Mouse (Mus musculus) lung, embryonic 15.5 days (tissue): ENCODE results near the gene Cd9. TPM values are rescaled to one million over a fixed set of nuclear protein-coding genes. Genes with fewer than 3 reads are reported as not detected.
A peak's percentile ranks its signal among the peaks of the same experiment; 100 is the strongest.

ENCODE experiments used
- ATAC-seq: fragments of 200-750 bp; cut with Nextera tagmentation; 2 replicates; pipeline ENCODE4 v1.8.0; 2017; ENCODE audit warnings: moderate number of reproducible peaks, borderline replicate concordance; ENCODE audit not compliant: low FRiP score, low TSS enrichment; ENCODE audit errors: extremely low read depth
- H3K27ac ChIP-seq: fragments of 300-500 bp; sonication (generic); 2 replicates; pipeline ENCODE4 v1.5.1; 2015; ENCODE audit warnings: moderate library complexity, mild to moderate bottlenecking, inconsistent platforms
- H3K27me3 ChIP-seq: fragments of 300-500 bp; sonication (generic); 2 replicates; pipeline ENCODE4 v1.6.1; 2015; ENCODE audit warnings: inconsistent platforms
- H3K36me3 ChIP-seq: fragments of 300-500 bp; sonication (generic); 2 replicates; pipeline ENCODE4 v1.6.1; 2015; ENCODE audit warnings: inconsistent platforms
- H3K4me1 ChIP-seq: fragments of 300-500 bp; sonication (generic); 2 replicates; pipeline ENCODE4 v1.6.1; 2015; ENCODE audit warnings: inconsistent platforms
- H3K4me2 ChIP-seq: fragments of 300-500 bp; sonication (generic); 2 replicates; pipeline ENCODE4 v1.6.1; 2015; ENCODE audit warnings: inconsistent platforms, mild to moderate bottlenecking, moderate library complexity
- H3K4me3 ChIP-seq: fragments of 300-500 bp; sonication (generic); 2 replicates; pipeline ENCODE4 v1.5.1; 2015; ENCODE audit warnings: mild to moderate bottlenecking, inconsistent platforms
- H3K9ac ChIP-seq: fragments of 300-500 bp; sonication (generic); 2 replicates; pipeline ENCODE4 v1.6.1; 2015; ENCODE audit warnings: inconsistent platforms
- H3K9me3 ChIP-seq: fragments of 300-500 bp; sonication (generic); 2 replicates; pipeline ENCODE4 v1.6.1; 2016; ENCODE audit warnings: inconsistent platforms
- WGBS: fragments of 180-500 bp; shearing (Covaris S2); methylation state at CpG from one replicate; pipeline ENCODE4 v1.1.7; 2015; 5-methylcytosine and 5-hydroxymethylcytosine counted together
- polyA plus RNA-seq: library from polyadenylated mRNA; unstranded; fragments of >200 nt; fragmentation: Nextera tagmentation; extraction: Ambion mirVana; gene quantifications from 2 replicates; pipeline ENCODE4 v1.2.1, GENCODE M21; 2015

The Cd9 gene
- polyA plus RNA-seq, 1 experiment from 2014 or later, result 250 TPM

DNA sequence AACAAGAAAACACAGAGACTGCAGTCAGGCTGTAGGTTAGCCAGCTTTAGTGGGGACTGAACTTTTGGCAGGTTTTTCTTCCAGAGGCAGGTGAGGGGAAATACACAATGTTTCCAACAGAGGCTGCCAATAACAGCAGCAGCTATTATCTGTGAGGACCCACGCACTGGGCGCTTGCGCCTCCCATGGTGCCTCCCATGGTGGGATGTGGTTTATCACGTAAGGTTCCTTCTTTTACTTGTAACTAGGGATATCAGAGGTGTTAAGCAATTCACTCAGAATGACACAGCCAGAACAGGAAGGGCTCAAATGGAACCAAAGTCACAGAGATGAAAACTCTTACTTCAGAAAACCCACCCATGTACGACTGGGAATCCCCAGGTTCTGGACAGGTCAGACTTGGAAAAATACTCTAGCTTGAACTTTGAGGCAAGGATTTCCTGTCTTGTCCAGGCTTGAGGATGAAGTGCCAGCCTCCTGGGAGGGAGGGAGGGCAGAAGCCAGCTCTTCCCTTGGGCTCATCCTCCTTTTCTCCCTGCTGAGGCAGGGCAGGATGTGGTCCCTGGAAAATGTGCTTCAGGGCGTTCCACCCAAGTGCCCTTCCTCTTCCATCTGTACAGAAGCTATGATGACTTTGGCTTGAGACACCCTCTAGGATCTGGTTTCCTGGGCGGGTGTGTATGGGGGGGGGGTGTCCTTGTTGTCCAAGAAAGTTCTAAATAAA is 12.8 kb downstream of the Cd9 start:
- H3K27me3 ChIP-seq, result no peaks in the 10 kb centered on the region

DNA sequence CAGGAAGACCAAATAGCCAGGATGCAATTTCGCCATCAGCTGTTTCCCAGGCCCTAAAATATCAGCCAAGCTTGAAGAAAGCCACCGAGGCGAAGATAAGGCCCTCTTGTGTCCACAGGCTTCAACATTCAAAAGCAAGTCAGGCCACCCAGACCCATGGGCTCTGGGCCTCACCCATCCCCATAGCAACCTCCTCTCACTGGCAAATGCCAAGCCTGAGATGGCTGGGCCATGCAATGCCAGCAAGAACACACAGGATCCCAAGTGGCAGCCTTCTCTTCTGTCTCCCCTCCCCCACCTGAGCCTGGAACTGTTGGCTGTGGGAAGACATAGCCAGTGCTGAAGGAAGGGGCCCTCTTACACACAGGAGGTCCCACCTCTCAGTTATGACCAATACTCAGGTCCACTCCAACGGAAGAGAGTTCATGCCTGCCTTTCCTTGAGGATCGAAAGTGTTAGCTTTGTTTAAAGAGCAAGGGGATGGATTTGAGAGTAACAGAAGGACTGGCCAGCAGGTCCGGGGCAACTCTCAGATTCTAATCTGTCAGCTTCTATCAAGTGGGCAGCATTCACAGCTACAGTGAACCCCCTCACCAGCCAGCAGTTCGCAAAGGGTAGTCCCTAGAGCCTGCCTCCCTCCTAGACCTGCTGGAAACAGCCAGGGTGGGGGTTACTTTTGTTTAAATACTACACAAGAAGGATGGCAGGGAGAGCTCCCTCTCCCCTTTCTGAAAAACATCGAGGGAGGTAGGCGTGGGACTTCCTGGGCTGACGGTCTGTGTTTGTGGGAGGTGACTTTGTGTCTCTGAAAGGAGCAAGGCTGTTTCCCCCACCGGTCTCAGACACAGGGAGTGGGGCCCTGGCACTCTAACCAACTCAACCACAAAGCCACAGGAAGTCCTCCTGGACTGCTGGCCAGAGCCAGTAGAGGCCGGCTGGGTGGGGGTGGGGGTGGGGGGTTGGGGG is 13.9 kb downstream of the Cd9 start:
- Histone ChIP-seq H3K9me3 (no peaks in the 10 kb centered on the region), H3K4me3 (no peak overlapping the region), H3K27me3 (no peaks in the 10 kb centered on the region), H3K27ac (peak overlapping the region; percentile 83), H3K4me1 (peaks cover 70% of the 10 kb centered on the region), H3K4me2 (peak overlapping the region; percentile 37), H3K9ac (peak overlapping the region; percentile 17; the same call in 1 of the 2 replicates), H3K36me3 (no peaks in the 10 kb centered on the region)
- 16% methylated on average over 12 of the region's 12 CpGs for WGBS
- peak; percentile 27; the same call in 1 of the 2 replicates for ATAC-seq

More for the DNA sequence above, 12.8 kb downstream of the Cd9 start:
- H3K27ac ChIP-seq, result peak overlapping the region; percentile 83
- H3K4me3 ChIP-seq, result no peak overlapping the region
- no peaks in the 10 kb centered on the region for H3K9me3 ChIP-seq
- peaks cover 59% of the 10 kb centered on the region for H3K4me1 ChIP-seq
- no peak for ATAC-seq
- WGBS, result 47% methylated on average over 7 of the region's 7 CpGs
- no peaks in the 10 kb centered on the region for H3K36me3 ChIP-seq
- H3K9ac ChIP-seq, result no peak overlapping the region
- peak overlapping the region; percentile 37; the same call in 1 of the 2 replicates for H3K4me2 ChIP-seq

DNA sequence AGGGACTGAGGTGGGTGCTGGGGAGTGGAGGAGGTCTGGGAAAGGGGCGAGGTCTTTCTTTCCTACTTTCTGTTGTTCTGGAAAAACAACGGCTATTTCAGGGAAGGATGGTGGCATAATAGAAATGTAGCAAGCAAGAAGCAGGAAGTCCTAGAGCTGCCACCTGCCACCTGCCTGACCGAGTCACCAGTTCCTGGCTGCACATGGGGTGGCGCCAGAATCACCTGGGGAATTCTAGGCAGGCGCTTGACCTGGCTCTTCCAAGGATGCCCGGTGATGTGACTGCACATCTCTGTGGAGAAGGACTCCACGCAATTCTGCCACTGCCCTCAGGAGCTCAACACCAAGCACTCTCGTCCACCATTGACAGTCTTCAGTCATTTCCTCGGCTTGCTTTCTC is 15.2 kb downstream of the Cd9 start:
- no peaks in the 10 kb centered on the region for H3K9me3 ChIP-seq
- no peak overlapping the region for H3K4me2 ChIP-seq
- H3K4me3 ChIP-seq, result no peak overlapping the region
- no peak for ATAC-seq
- H3K27ac ChIP-seq, result peak overlapping the region; percentile 83
- H3K27me3 ChIP-seq, result no peaks in the 10 kb centered on the region
- peaks cover 83% of the 10 kb centered on the region for H3K4me1 ChIP-seq
- WGBS, result 80% methylated on average over 9 of the region's 9 CpGs
- no peak overlapping the region for H3K9ac ChIP-seq
- H3K36me3 ChIP-seq, result no peaks in the 10 kb centered on the region

DNA sequence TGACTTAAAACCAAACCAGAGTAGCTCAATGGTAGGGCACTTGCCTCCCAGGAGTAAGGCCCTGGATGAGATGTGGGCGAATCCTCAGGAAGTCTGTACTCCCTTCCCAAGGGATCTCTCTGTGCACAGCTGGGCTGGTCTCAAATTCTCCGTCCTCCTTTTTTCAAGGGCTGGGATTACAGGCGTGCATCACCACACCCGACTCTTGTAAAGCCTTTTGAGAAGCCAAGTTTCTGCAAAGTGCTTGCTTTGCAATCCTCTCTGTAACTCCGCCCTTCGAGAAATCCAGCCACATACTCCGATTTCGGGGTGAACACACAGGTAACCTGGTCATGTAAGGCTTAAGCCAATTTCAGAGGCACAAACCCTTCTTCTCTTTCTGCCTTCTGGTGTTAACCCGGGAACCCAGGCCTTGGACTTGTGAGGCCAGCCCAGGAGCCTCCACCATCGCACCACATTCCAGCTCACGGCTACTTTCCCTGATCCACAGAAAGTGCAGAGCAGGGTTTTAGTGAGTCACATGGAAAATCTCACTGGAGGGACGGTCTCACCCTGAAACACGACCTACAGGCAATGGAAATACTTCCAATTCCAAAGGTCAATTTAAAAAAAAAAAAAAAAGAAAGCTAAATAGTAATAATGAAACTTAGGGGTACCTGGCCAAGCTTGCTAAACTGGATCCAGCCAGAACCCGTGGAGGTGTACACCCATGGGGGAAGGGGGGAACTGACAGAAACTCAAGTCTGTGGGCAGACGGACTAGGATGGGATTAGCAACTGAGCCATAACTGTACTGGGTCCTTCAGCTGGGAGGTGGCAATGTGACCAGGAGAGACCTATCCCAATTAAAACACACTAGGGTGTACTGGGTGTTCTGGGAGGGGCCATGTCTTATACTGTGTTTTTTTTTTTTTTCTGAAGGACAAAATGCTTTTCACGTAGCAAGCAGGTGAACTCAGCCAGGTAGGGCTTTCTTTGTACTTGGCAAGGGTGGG is 16.2 kb downstream of the Cd9 start:
- Histone ChIP-seq H3K9me3 (no peaks in the 10 kb centered on the region), H3K4me2 (peak overlapping the region; percentile 26; the same call in 1 of the 2 replicates), H3K9ac (no peak overlapping the region), H3K4me1 (peaks cover 90% of the 10 kb centered on the region), H3K36me3 (no peaks in the 10 kb centered on the region), H3K27ac (peak overlapping the region; percentile 83), H3K27me3 (no peaks in the 10 kb centered on the region), H3K4me3 (no peak overlapping the region)
- 55% methylated on average over 16 of the region's 16 CpGs for WGBS
- no peak for ATAC-seq

DNA sequence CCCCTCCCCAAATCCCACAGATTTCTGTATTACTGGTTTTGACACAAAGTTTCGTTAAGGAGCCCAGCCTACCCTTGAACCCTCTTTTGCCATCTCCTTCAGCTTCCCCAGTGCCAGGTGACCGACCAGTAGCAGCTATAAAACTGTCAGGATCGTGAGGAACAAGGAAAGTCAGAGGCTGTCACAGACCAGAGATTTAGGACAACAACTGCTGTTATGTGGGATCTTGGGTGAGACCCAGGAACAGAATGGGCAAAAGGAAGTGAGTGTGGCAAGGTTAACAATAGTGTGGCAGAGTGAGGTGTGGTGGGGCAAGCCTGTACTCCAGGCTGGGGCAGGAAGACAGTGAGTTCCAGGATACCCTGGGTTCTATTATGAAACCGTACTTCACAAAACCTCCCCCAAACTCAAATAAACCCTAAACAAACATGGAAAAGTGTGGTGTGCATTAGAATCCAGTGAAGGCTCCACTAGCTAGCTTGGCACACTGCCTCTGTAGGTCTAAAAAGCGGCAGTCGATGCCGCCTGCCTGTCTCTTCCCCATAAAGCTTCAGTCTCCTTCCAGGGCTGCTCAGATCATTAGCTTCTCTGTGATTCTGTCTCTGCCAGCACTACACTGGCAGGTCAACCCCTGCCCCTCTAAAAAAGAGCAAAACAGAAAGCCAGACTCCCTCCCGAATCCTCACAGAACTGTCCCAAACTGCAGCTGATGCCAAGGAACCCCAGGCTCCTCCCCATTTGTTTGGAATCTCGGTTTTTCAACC is 17.6 kb downstream of the Cd9 start:
- ATAC-seq, result no peak
- Histone ChIP-seq H3K9me3 (no peaks in the 10 kb centered on the region), H3K4me1 (peaks cover 82% of the 10 kb centered on the region), H3K4me2 (no peak overlapping the region), H3K36me3 (no peaks in the 10 kb centered on the region), H3K9ac (no peak overlapping the region), H3K27me3 (no peaks in the 10 kb centered on the region), H3K27ac (peak overlapping the region; percentile 83), H3K4me3 (no peak overlapping the region)
- 49% methylated on average over 9 of the region's 9 CpGs for WGBS

DNA sequence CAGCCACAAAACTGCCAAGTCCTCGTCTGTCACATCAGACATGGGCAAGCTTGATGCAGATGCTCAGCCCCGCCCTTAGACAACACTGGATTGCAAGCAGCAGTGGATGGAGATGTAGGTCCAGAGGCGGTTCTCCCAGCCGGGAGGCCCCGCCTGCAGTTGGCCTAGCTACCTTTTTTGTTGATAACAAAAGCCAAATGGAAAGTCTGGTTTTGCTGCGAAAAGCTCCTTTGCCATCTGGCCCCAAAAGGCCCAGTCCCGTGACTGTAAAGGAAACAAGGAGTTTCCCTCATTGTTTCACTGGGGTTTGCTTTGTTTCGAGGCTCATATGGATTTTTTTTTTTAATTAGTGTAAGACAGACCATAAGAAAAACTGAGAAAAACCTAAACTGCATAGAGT is 18.5 kb downstream of the Cd9 start:
- 38% methylated on average over 8 of the region's 8 CpGs for WGBS
- Histone ChIP-seq H3K4me2 (no peak overlapping the region), H3K36me3 (no peaks in the 10 kb centered on the region), H3K4me1 (peaks cover 78% of the 10 kb centered on the region), H3K27ac (peak overlapping the region; percentile 83), H3K9ac (no peak overlapping the region), H3K4me3 (no peak overlapping the region), H3K9me3 (no peaks in the 10 kb centered on the region), H3K27me3 (no peaks in the 10 kb centered on the region)
- ATAC-seq, result no peak

DNA sequence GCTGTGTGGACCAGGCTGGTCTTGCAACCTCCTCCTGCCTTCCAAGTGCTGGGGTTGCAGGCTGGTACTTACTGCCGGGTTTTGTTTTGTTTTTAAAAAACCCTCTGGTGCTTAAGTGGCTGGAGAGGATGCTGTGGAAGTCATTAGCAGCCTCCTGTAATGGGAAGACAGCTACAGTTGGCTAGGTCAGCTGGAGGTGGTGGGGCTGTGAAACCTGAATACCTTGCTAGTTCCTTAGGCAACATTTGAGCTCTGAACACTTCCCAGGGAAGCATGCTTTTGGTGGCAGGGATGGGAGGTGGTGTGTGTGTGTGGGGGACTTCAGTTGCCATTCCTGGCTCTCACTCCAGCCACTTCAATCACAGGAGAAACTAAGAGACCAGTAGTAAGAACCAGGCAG is 19.4 kb downstream of the Cd9 start:
- H3K27ac ChIP-seq, result peak overlapping the region; percentile 83
- H3K4me2 ChIP-seq, result no peak overlapping the region
- H3K9ac ChIP-seq, result no peak overlapping the region
- no peak overlapping the region for H3K4me3 ChIP-seq
- no peaks in the 10 kb centered on the region for H3K9me3 ChIP-seq
- no peaks in the 10 kb centered on the region for H3K36me3 ChIP-seq
- no peaks in the 10 kb centered on the region for H3K27me3 ChIP-seq
- ATAC-seq, result no peak
- WGBS, result 13% methylated on average over 1 of the region's 1 CpGs
- H3K4me1 ChIP-seq, result peaks cover 69% of the 10 kb centered on the region

DNA sequence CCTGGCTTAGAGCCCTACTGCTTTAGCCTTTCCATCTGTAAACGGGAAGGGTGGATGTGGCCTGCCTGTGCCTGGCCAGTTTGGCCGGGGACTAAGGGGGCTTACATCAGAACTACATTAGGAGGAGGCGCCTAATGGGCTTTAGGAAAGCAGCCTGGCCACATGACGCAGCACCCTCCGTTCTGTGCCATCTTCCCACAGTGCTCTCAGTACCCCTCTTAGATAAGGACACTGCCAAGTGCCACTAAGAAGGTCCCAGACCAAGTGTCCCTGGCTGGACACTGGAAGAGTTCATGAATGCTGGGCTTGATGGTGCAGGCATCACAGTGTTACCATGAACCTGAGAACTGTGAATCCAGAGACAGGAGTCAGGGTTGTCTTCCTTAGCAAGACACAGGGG is 20.7 kb downstream of the Cd9 start:
- 68% methylated on average over 5 of the region's 5 CpGs for WGBS
- Histone ChIP-seq H3K4me2 (no peak overlapping the region), H3K27me3 (no peaks in the 10 kb centered on the region), H3K9me3 (no peaks in the 10 kb centered on the region), H3K27ac (no peak overlapping the region), H3K4me3 (no peak overlapping the region), H3K4me1 (peaks cover 57% of the 10 kb centered on the region), H3K9ac (no peak overlapping the region), H3K36me3 (no peaks in the 10 kb centered on the region)
- ATAC-seq, result no peak

DNA sequence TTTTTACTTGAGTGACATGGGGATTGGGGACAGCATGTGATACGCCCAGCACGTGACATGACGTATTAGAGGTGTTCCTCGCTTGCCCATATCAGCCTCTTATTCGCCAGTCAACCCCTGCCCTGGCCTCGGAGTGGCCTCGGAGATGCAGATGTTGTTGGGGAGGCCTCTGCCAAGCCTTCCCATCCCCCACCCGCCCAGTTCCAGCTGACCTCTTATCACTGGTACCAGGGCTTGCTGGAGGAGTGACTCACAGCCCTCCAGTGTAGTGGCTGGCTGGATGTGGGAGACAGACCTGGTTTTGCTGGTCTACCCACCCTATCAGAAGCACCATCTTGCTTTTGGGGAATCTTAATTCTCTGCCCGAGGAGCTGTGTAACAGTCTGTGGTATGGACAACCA is 21.3 kb downstream of the Cd9 start:
- no peaks in the 10 kb centered on the region for H3K36me3 ChIP-seq
- WGBS, result 75% methylated on average over 9 of the region's 9 CpGs
- H3K27ac ChIP-seq, result no peak overlapping the region
- peaks cover 59% of the 10 kb centered on the region for H3K4me1 ChIP-seq
- no peak overlapping the region for H3K9ac ChIP-seq
- no peaks in the 10 kb centered on the region for H3K27me3 ChIP-seq
- H3K9me3 ChIP-seq, result no peaks in the 10 kb centered on the region
- no peak overlapping the region for H3K4me2 ChIP-seq
- 0 out of 2 replicates have a peak, but pooled peaks have one; percentile 15 for ATAC-seq
- no peak overlapping the region for H3K4me3 ChIP-seq

DNA sequence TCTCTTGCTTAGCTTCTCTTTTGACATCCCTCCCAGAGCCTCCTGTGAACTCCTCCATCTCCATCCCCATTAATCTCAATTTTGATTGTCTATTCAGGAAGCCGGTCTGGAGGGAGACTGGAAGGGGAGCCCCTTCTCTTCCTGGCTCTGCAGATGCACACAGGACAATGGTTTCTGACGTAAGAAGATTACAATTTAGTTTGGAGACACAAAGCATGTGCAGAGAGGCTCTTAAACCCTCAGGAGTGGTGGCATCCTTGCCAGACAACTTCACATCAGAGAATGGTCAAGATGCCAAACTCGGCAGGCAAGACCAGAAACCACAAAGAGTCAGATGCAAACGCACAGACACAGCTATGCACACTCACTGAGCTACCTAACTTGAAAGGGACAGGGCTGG is 22.7 kb downstream of the Cd9 start:
- 53% methylated on average over 4 of the region's 4 CpGs for WGBS
- ATAC-seq, result no peak
- no peak overlapping the region for H3K9ac ChIP-seq
- no peak overlapping the region for H3K4me3 ChIP-seq
- peaks cover 48% of the 10 kb centered on the region for H3K4me1 ChIP-seq
- H3K27me3 ChIP-seq, result no peaks in the 10 kb centered on the region
- H3K9me3 ChIP-seq, result no peaks in the 10 kb centered on the region
- H3K36me3 ChIP-seq, result no peaks in the 10 kb centered on the region
- 0 out of 2 replicates have a peak overlapping the region, but pooled peaks have one; percentile 21 for H3K27ac ChIP-seq
- H3K4me2 ChIP-seq, result no peak overlapping the region
